Mouse (Mus musculus): ENCODE measurements around the gene Ndufs4. TPM values are rescaled to one million over a fixed set of nuclear protein-coding genes. Genes with fewer than 3 reads are reported as not detected.

Ndufs4 gene
- 181 TPM for polyA plus RNA-seq (2017; shearing (Covaris generic))

GRCm38 (mm10) chr13:114388211-114388965 is at the start of gene Ndufs4:
Gene Ndufs4, minus strand, starts transcription at chr13:114388258.

Other genes starting within 250 kb of the Ndufs4 start
- not detected for gene Fst, start 70.7 kb upstream of the Ndufs4 start, polyA plus RNA-seq (2017; shearing (Covaris generic))

Data from inflammation-experienced regulatory T-cells, adult 16 weeks (primary cell).